Mouse (Mus musculus) stomach, embryonic 16.5 days (tissue): ENCODE measurements at regions not wholly inside any gene's neighbourhood (a gene's known extent, or its start where the extent isn't known, plus 50 kb on each side); places are given as distances from the start of the nearest gene placed in this dataset.

ENCODE experiments used
- ATAC-seq: fragments of 200-750 bp; cut with Nextera tagmentation; 2 replicates; pipeline ENCODE4 v1.8.0; 2017; ENCODE audit warnings: moderate number of reproducible peaks, moderate TSS enrichment; ENCODE audit not compliant: insufficient read depth, low FRiP score
- H3K27ac ChIP-seq: fragments of 300-500 bp; sonication (generic); 2 replicates; pipeline ENCODE4 v1.5.1; 2014; ENCODE audit warnings: low read length
- H3K27me3 ChIP-seq: fragments of 300-500 bp; sonication (generic); 2 replicates; pipeline ENCODE4 v1.6.1; 2014; ENCODE audit warnings: low read length, control low read depth, mixed read lengths; ENCODE audit not compliant: control insufficient read depth, insufficient read depth
- H3K36me3 ChIP-seq: fragments of 300-500 bp; sonication (generic); 2 replicates; pipeline ENCODE4 v1.6.1; 2014; ENCODE audit warnings: low read length; ENCODE audit not compliant: control insufficient read depth, insufficient read depth
- H3K4me1 ChIP-seq: fragments of 300-500 bp; sonication (generic); 2 replicates; pipeline ENCODE4 v1.6.1; 2014; ENCODE audit warnings: low read length, control low read depth, mixed read lengths; ENCODE audit not compliant: control insufficient read depth, insufficient read depth
- H3K4me2 ChIP-seq: fragments of 300-500 bp; sonication (generic); 2 replicates; pipeline ENCODE4 v1.6.1; 2014; ENCODE audit warnings: low read depth, low read length, mixed read lengths
- H3K4me3 ChIP-seq: fragments of 300-500 bp; sonication (generic); replicated peaks from 2 replicates; pipeline ENCODE4 v1.5.1; 2014; ENCODE audit warnings: mild to moderate bottlenecking, low read length
- H3K9ac ChIP-seq: fragments of 300-500 bp; sonication (generic); 2 replicates; pipeline ENCODE4 v1.6.1; 2014; ENCODE audit warnings: low read length
- H3K9me3 ChIP-seq: fragments of 300-500 bp; sonication (generic); replicated peaks from 2 replicates; pipeline ENCODE4 v1.6.1; 2016; ENCODE audit warnings: low read length, control low read depth; ENCODE audit not compliant: control insufficient read depth
- WGBS: fragments of 180-500 bp; shearing (Covaris S2); extraction: QIAGEN DNeasy Blood & Tissue Kit; methylation state at CpG from one replicate; pipeline ENCODE4 v1.1.7; 2014; 5-methylcytosine and 5-hydroxymethylcytosine counted together

DNA sequence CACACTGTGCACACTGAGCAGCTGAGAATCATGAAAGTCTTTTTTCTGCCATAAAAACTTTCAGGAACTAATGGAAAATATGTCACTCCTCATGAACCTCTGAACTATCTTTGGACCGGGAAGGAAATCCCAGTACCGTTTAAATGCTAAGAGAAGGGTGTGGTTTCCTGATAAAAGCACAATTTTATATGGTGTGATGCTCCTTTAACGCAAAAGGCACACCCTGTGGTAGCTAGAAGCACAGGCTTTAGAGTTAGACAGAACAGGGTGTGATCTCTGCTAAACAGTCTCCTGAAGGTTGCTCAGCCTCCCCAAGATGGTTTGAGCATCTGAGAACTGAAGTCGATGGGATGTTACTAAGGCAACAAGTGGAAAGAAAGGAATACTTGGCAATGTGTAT, 58.6 kb upstream of the Cep85l start:
- H3K9ac ChIP-seq: no peak overlapping the region
- H3K27me3 ChIP-seq: no peaks in the 10 kb centered on the region
- no peaks in the 10 kb centered on the region for H3K36me3 ChIP-seq
- H3K4me3 ChIP-seq: no peak overlapping the region
- no peak overlapping the region for H3K27ac ChIP-seq
- H3K4me1 ChIP-seq: peaks cover 17% of the 10 kb centered on the region
- no peaks in the 10 kb centered on the region for H3K9me3 ChIP-seq
- H3K4me2 ChIP-seq: no peak overlapping the region
- ATAC-seq: no peak
- WGBS: 58% methylated on average over 4 of the region's 4 CpGs

- no peak for ATAC-seq
- no peak overlapping the region for H3K27ac ChIP-seq
- 72% methylated on average over 4 of the region's 4 CpGs for WGBS
These were observed 58.0 kb upstream of the Cep85l start for GRCm38 (mm10) chr10:53437724-53438123.

GRCm38 (mm10) chr10:53436023-53436475, 56.3 kb upstream of the Cep85l start:
- Histone ChIP-seq H3K4me1 (peaks cover 17% of the 10 kb centered on the region), H3K27ac (no peak overlapping the region), H3K9me3 (no peaks in the 10 kb centered on the region), H3K4me2 (no peak overlapping the region), H3K4me3 (no peak overlapping the region), H3K9ac (no peak overlapping the region), H3K27me3 (no peaks in the 10 kb centered on the region), H3K36me3 (no peaks in the 10 kb centered on the region)
- ATAC-seq: peak; percentile 20; the same call in 1 of the 2 replicates
- 70% methylated on average over 8 of the region's 8 CpGs for WGBS

More at GRCm38 (mm10) chr10:53437724-53438123, 58.0 kb upstream of the Cep85l start:
- Histone ChIP-seq H3K4me2 (no peak overlapping the region), H3K9ac (no peak overlapping the region), H3K36me3 (no peaks in the 10 kb centered on the region), H3K4me1 (peaks cover 17% of the 10 kb centered on the region), H3K9me3 (no peaks in the 10 kb centered on the region), H3K4me3 (no peak overlapping the region), H3K27me3 (no peaks in the 10 kb centered on the region)

DNA sequence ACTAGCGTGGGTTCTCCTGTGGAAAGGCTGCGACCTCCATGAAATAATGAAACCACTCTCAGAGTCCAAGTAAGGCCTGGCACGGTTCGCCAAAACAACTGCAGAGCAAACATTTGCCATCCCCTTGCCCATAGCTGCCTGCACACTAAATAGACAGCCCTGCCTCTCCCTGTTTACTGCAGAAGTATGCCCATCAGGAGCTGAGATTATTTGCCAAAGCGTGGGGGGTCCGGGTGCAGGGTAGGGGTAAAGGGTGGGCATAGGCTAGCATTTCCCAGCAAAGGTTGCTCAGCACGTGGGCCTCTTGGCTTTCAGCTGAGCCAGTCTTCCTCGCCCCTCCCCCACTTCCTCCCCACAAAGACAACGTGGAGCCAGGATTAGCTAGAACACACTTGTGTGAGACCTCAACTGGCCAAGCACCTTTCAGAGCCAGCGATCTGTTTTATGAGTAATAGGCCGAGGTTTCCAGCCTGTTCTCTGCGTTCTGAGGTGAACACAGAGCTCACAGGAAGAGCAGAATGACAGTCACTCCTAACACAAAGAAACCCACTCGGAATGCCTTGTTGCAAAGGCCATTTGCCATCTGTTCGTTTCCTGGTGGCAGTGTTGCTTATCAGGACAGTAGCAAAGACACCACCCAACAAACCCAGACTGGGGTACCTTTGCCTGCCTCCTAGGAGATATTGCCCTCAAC, 55.6 kb upstream of the Cep85l start:
- Histone ChIP-seq H3K4me2 (peak overlapping the region; percentile 22; the same call in 1 of the 2 replicates), H3K9ac (peak overlapping the region; percentile 54; the same call in 1 of the 2 replicates), H3K27me3 (no peaks in the 10 kb centered on the region), H3K36me3 (no peaks in the 10 kb centered on the region), H3K4me3 (no peak overlapping the region), H3K27ac (peak overlapping the region; percentile 91), H3K4me1 (peaks cover 17% of the 10 kb centered on the region), H3K9me3 (no peaks in the 10 kb centered on the region)
- peak; percentile 67; the same call in 1 of the 2 replicates for ATAC-seq
- WGBS: 38% methylated on average over 14 of the region's 14 CpGs

DNA sequence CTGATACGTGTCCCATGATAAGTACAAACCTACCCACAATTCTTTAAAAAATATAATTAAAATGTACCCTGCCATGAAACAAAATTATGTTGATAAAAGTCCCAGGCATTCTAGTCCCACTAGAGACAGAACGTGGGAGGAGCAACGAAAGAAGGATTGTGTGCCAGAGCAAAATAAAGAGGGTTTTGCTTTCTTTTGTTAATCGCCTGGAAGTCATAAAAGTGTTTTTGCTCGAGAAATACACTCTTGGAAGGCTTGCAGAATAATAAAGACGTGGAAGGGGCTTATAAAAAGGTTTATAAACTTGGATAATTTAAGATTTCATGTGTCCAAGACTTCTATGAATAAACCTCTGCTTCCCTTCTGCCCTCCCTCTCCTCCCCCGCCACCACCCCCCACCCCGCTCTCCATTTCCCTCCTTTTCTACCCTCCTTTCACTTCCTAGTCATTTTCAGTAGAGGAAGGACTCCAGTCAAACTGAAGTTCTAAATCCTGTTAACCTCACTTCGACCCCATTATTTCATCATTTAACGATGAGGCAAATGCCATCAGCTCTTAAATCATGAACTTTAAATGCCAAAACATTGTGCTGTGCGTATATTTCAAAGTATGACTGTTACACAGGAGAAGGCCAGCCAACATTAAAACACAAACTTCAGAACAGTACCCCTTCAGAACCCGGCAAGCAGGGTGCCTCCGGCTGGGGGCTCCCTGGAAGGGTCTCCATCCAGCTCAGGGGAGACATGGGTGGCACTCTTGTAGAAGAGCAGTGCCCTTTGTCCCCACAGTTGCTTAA, 54.8 kb upstream of the Cep85l start:
- peak overlapping the region; percentile 22; the same call in 1 of the 2 replicates for H3K4me2 ChIP-seq
- H3K36me3 ChIP-seq: no peaks in the 10 kb centered on the region
- peak overlapping the region; percentile 54; the same call in 1 of the 2 replicates for H3K9ac ChIP-seq
- no peaks in the 10 kb centered on the region for H3K27me3 ChIP-seq
- peak overlapping the region; percentile 91 for H3K27ac ChIP-seq
- peaks cover 20% of the 10 kb centered on the region for H3K4me1 ChIP-seq
- peak; percentile 72 for ATAC-seq
- no peaks in the 10 kb centered on the region for H3K9me3 ChIP-seq
- H3K4me3 ChIP-seq: no peak overlapping the region
- WGBS: 30% methylated on average over 13 of the region's 13 CpGs

GRCm38 (mm10) chr10:53432794-53433193, 53.0 kb upstream of the Cep85l start:
- WGBS: 81% methylated on average over 2 of the region's 2 CpGs
- Histone ChIP-seq H3K36me3 (no peaks in the 10 kb centered on the region), H3K4me2 (no peak overlapping the region), H3K9me3 (no peaks in the 10 kb centered on the region), H3K27me3 (no peaks in the 10 kb centered on the region), H3K4me3 (no peak overlapping the region), H3K27ac (no peak overlapping the region), H3K4me1 (peaks cover 20% of the 10 kb centered on the region), H3K9ac (no peak overlapping the region)
- no peak for ATAC-seq

DNA sequence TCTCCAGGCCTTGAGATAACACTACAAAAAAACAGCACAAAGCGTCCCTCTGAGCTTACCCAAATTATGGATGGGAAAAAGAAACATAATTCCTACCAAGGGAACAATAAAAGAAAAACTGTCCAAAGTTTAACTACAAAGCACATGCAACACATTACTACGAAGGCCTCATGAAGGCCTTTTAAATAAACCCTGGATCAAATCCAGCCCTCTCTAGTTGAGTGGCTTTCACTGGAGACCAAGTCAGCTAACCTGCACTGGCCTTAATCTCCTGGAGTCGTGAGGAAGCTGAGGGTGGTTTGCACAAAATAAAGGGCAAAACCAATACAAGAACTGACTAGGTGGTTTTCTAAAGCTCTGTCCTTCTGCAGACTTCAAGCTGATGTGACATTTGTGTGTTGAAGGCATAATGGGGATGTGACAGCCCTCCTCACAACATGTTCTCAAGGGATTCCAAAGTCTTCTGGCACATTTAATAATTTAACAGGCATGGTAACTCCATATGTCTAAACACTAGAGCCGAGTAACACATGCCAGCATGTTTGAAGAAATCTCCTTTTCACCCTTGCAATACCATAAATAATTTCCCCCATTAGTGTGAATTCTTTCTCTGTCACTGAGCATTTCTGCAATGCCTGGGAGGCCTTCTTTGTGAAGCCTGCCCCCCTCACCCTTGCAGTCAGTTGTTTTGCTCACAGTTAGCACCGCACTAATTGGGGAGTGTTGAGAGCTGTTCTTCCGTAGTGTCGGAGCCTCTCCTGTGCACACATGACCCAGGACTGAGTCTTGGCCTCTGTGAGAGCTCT, 50.0 kb upstream of the Cep85l start:
- H3K27me3 ChIP-seq: no peaks in the 10 kb centered on the region
- WGBS: 43% methylated on average over 7 of the region's 7 CpGs
- H3K9ac ChIP-seq: no peak overlapping the region
- no peak overlapping the region for H3K4me3 ChIP-seq
- peaks cover 6% of the 10 kb centered on the region; the same call in 1 of the 2 replicates for H3K4me1 ChIP-seq
- no peaks in the 10 kb centered on the region for H3K36me3 ChIP-seq
- no peaks in the 10 kb centered on the region for H3K9me3 ChIP-seq
- no peak for ATAC-seq
- no peak overlapping the region for H3K4me2 ChIP-seq
- no peak overlapping the region for H3K27ac ChIP-seq
